Mouse (Mus musculus) cerebellum, adult 2 months (tissue): ENCODE results near the gene Lime1. TPM values are rescaled to one million over a fixed set of nuclear protein-coding genes. Genes with fewer than 3 reads are reported as not detected.

Experiments
- DNase-seq, 2 experiments: peaks; one replicate each; pipeline ENCODE4 v3.0.0; 2021
- H3K27ac ChIP-seq: fragments of 200-500 bp; 2 replicates; pipeline ENCODE4 v1.5.1; 2012; ENCODE audit warnings: low read length, control low read depth, inconsistent platforms; ENCODE audit not compliant: insufficient read depth
- H3K27me3 ChIP-seq: fragments of 200-500 bp; 2 replicates; pipeline ENCODE4 v1.6.1; 2012; ENCODE audit warnings: inconsistent platforms, mild to moderate bottlenecking, low read length, moderate library complexity; ENCODE audit not compliant: control insufficient read depth, insufficient read depth
- H3K4me1 ChIP-seq: fragments of 200-500 bp; 2 replicates; pipeline ENCODE4 v1.6.1; 2011; ENCODE audit warnings: low read length; ENCODE audit not compliant: control insufficient read depth, insufficient read depth
- H3K4me3 ChIP-seq: fragments of 200-500 bp; replicated peaks from 2 replicates; pipeline ENCODE3; 2011; ENCODE audit warnings: mild to moderate bottlenecking, low read depth, low read length, control low read depth; ENCODE audit not compliant: insufficient read depth
- CTCF ChIP-seq: fragments of 200-500 bp; IDR thresholded peaks from 2 replicates; pipeline ENCODE4 v1.5.1; 2011; ENCODE audit warnings: low read depth, mild to moderate bottlenecking, control low read depth, low read length, moderate library complexity, borderline replicate concordance; ENCODE audit not compliant: insufficient read depth
- POLR2A ChIP-seq: fragments of 200-500 bp; IDR thresholded peaks from 2 replicates; pipeline ENCODE4 v1.6.1; 2011; ENCODE audit warnings: low read length, control low read depth, borderline replicate concordance; ENCODE audit not compliant: insufficient read depth
- WGBS: fragments of 180-500 bp; shearing (Covaris S2); methylation state at CpG from one replicate; pipeline ENCODE4 v1.1.7; 2018; 5-methylcytosine and 5-hydroxymethylcytosine counted together
- polyA plus RNA-seq: library from polyadenylated mRNA; depleted of rRNA; stranded (reverse); fragments of >200 nt; gene quantifications from 2 replicates; pipeline ENCODE4 v1.2.3, GENCODE M21; 2012; rRNA removed

Gene Lime1
- polyA plus RNA-seq, 1 experiment: 79.8 TPM

GRCm38 (mm10) chr2:181415945-181416344, 36.1 kb downstream of the Lime1 start:
- no peak overlapping the region for H3K27ac ChIP-seq
- no peak overlapping the region for H3K4me3 ChIP-seq
- no peaks in the 10 kb centered on the region for H3K27me3 ChIP-seq
- peak; percentile 77 to 79 for DNase-seq
- TF ChIP-seq CTCF (no peak), POLR2A (no peak)
- peaks cover 10% of the 10 kb centered on the region for H3K4me1 ChIP-seq
- WGBS: 1% methylated on average over 3 of the region's 3 CpGs

- WGBS: 68% methylated on average over 7 of the region's 7 CpGs
- DNase-seq: no peak
- no peaks in the 10 kb centered on the region for H3K27me3 ChIP-seq
- peaks cover 23% of the 10 kb centered on the region for H3K4me1 ChIP-seq
- H3K4me3 ChIP-seq: no peak overlapping the region
- H3K27ac ChIP-seq: no peak overlapping the region
- TF ChIP-seq CTCF (no peak), POLR2A (no peak)
Observed at GRCm38 (mm10) chr2:181419359-181419758, 39.5 kb downstream of the Lime1 start.

- DNase-seq: no peak
- no peak for TF ChIP-seq POLR2A
- no peak for TF ChIP-seq CTCF
- peaks cover 28% of the 10 kb centered on the region for H3K4me1 ChIP-seq
- no peaks in the 10 kb centered on the region for H3K27me3 ChIP-seq
- WGBS: 70% methylated on average over 4 of the region's 4 CpGs
- no peak overlapping the region for H3K27ac ChIP-seq
- no peak overlapping the region for H3K4me3 ChIP-seq
Observed at GRCm38 (mm10) chr2:181420426-181420825, 40.5 kb downstream of the Lime1 start.

- Histone ChIP-seq H3K27ac (no peak overlapping the region), H3K4me1 (peaks cover 30% of the 10 kb centered on the region), H3K27me3 (no peaks in the 10 kb centered on the region), H3K4me3 (no peak overlapping the region)
- DNase-seq: no peak
- TF ChIP-seq CTCF (no peak), POLR2A (no peak)
- WGBS: 68% methylated on average over 4 of the region's 4 CpGs
Observed at GRCm38 (mm10) chr2:181420903-181421638, 41.2 kb downstream of the Lime1 start.

GRCm38 (mm10) chr2:181423834-181424233, 44.0 kb downstream of the Lime1 start:
- DNase-seq: no peak
- TF ChIP-seq CTCF: no peak
- no peak for TF ChIP-seq POLR2A
- peaks cover 29% of the 10 kb centered on the region for H3K4me1 ChIP-seq
- no peak overlapping the region for H3K27ac ChIP-seq
- no peaks in the 10 kb centered on the region for H3K27me3 ChIP-seq
- H3K4me3 ChIP-seq: no peak overlapping the region
- 64% methylated on average over 9 of the region's 9 CpGs for WGBS

Other genes starting within 250 kb of the Lime1 start
- 115 and 125 TPM in 2 replicates for gene Kcnq2, start 244.8 kb upstream of the Lime1 start, polyA plus RNA-seq
- 1,226 and 1,413 TPM in 2 replicates for gene Eef1a2, start 223.1 kb upstream of the Lime1 start, polyA plus RNA-seq
- 110 and 111 TPM in 2 replicates for gene Ppdpf, start 192.8 kb upstream of the Lime1 start, polyA plus RNA-seq
- 0.03 and 0.07 TPM in 2 replicates for gene Ptk6, start 177.3 kb upstream of the Lime1 start, polyA plus RNA-seq
- gene Srms, start 166.9 kb upstream of the Lime1 start, polyA plus RNA-seq: 0.41 and 0.46 TPM in 2 replicates
- gene Fndc11, start 160.1 kb upstream of the Lime1 start, polyA plus RNA-seq: 0.46 TPM in 1 of 2 replicates, not detected in the other
- gene Helz2, start 138.1 kb upstream of the Lime1 start, polyA plus RNA-seq: 2.4 and 2.8 TPM in 2 replicates
- gene Gmeb2, start 92.0 kb upstream of the Lime1 start, polyA plus RNA-seq: 28.7 and 30.1 TPM in 2 replicates
- 1,100 TPM in 2 replicates for gene Stmn3, start 65.6 kb upstream of the Lime1 start, polyA plus RNA-seq
- gene Rtel1, start 60.3 kb upstream of the Lime1 start, polyA plus RNA-seq: 88.5 and 103 TPM in 2 replicates
- 102 and 106 TPM in 2 replicates for gene Zgpat, start 15.2 kb upstream of the Lime1 start, polyA plus RNA-seq
- gene Arfrp1, start 14.7 kb upstream of the Lime1 start, polyA plus RNA-seq: 75.6 and 77.7 TPM in 2 replicates
- 31.9 and 34.6 TPM in 2 replicates for gene Zbtb46, start 79.3 kb downstream of the Lime1 start, polyA plus RNA-seq
- not detected in 2 replicates for gene Abhd16b, start 113.1 kb downstream of the Lime1 start, polyA plus RNA-seq
- gene Tpd52l2, start 117.1 kb downstream of the Lime1 start, polyA plus RNA-seq: 154 and 159 TPM in 2 replicates
- gene Dnajc5, start 140.4 kb downstream of the Lime1 start, polyA plus RNA-seq: 218 and 230 TPM in 2 replicates
- gene Uckl1, start 204.8 kb downstream of the Lime1 start, polyA plus RNA-seq: 142 and 149 TPM in 2 replicates
- 44.2 and 44.6 TPM in 2 replicates for gene Prpf6, start 211.8 kb downstream of the Lime1 start, polyA plus RNA-seq
- 55.5 and 55.6 TPM in 2 replicates for gene Zfp512b, start 212.7 kb downstream of the Lime1 start, polyA plus RNA-seq
- gene Samd10, start 219.1 kb downstream of the Lime1 start, polyA plus RNA-seq: 61.0 and 62.2 TPM in 2 replicates